Mouse (Mus musculus) neural tube, embryonic 15.5 days (tissue): ENCODE data around the gene Srp72. TPM values are rescaled to one million over a fixed set of nuclear protein-coding genes. Genes with fewer than 3 reads are reported as not detected.
"Not testable (repeated sequence)": the region's sequence is repeated elsewhere in the genome, so short reads cannot be mapped to it uniquely, and the experiment has no call there.

Experiments used
- ATAC-seq: fragments of 200-750 bp; cut with Nextera tagmentation; 2 replicates; pipeline ENCODE4 v1.8.0; 2017; ENCODE audit warnings: mild to moderate bottlenecking, moderate TSS enrichment, moderate library complexity; ENCODE audit not compliant: low FRiP score
- H3K27ac ChIP-seq: fragments of 300-500 bp; sonication (generic); replicated peaks from 2 replicates; pipeline ENCODE4 v1.5.1; 2015; ENCODE audit warnings: mild to moderate bottlenecking, inconsistent platforms
- H3K27me3 ChIP-seq: fragments of 300-500 bp; sonication (generic); replicated peaks from 2 replicates; pipeline ENCODE4 v1.6.1; 2015; ENCODE audit warnings: inconsistent platforms
- H3K36me3 ChIP-seq: fragments of 300-500 bp; sonication (generic); 2 replicates; pipeline ENCODE4 v1.6.1; 2015; ENCODE audit warnings: inconsistent platforms
- H3K4me1 ChIP-seq: fragments of 300-500 bp; sonication (generic); 2 replicates; pipeline ENCODE4 v1.6.1; 2015; ENCODE audit warnings: inconsistent platforms
- H3K4me2 ChIP-seq: fragments of 300-500 bp; sonication (generic); 2 replicates; pipeline ENCODE4 v1.6.1; 2015; ENCODE audit warnings: inconsistent platforms, mild to moderate bottlenecking, moderate library complexity
- H3K4me3 ChIP-seq: fragments of 300-500 bp; sonication (generic); replicated peaks from 2 replicates; pipeline ENCODE4 v1.5.1; 2015; ENCODE audit warnings: mild to moderate bottlenecking, inconsistent platforms
- H3K9ac ChIP-seq: fragments of 300-500 bp; sonication (generic); replicated peaks from 2 replicates; pipeline ENCODE4 v1.6.1; 2015; ENCODE audit warnings: mild to moderate bottlenecking, inconsistent platforms
- H3K9me3 ChIP-seq: fragments of 300-500 bp; sonication (generic); replicated peaks from 2 replicates; pipeline ENCODE4 v1.6.1; 2016; ENCODE audit warnings: inconsistent platforms
- WGBS: fragments of 180-500 bp; shearing (Covaris S2); methylation state at CpG from one replicate; pipeline ENCODE4 v1.1.7; 2015; ENCODE audit warnings: mixed read lengths; 5-methylcytosine and 5-hydroxymethylcytosine counted together
- polyA plus RNA-seq: library from polyadenylated mRNA; unstranded; fragments of >200 nt; fragmentation: Nextera tagmentation; extraction: Ambion mirVana; gene quantifications from 2 replicates; pipeline ENCODE4 v1.2.1, GENCODE M21; 2015

The Srp72 gene
- polyA plus RNA-seq, 1 experiment from 2014 or later: 87.2 TPM

DNA sequence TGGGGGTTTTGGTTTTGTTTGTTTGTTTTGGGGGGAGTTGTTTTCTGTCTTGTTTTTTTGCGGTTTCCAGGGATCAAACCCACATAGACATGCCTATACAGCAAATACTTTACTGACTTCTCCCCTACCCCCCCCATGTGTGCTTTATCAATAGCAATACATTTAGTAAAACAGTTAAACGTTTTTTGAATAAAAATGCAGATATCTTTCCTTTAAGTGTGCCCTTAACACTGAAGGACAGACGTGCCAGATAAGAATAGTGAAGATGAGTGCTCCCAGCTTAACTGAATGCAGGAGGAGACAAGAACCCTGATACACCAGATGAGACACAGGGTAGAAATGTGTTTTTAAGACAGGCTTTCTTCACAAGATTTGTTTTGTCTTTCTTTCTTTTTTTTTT is 36.6 kb downstream of the Srp72 start:
- Histone ChIP-seq H3K9ac (no peak overlapping the region), H3K27ac (no peak overlapping the region), H3K4me1 (peaks cover under 1% of the 10 kb centered on the region; the same call in 1 of the 2 replicates), H3K4me2 (no peak overlapping the region), H3K9me3 (no peaks in the 10 kb centered on the region), H3K27me3 (no peaks in the 10 kb centered on the region; the same call in 1 of the 2 replicates), H3K4me3 (no peak overlapping the region), H3K36me3 (no peaks in the 10 kb centered on the region)
- WGBS: 72% methylated on average over 3 of the region's 3 CpGs
- no peak for ATAC-seq

DNA sequence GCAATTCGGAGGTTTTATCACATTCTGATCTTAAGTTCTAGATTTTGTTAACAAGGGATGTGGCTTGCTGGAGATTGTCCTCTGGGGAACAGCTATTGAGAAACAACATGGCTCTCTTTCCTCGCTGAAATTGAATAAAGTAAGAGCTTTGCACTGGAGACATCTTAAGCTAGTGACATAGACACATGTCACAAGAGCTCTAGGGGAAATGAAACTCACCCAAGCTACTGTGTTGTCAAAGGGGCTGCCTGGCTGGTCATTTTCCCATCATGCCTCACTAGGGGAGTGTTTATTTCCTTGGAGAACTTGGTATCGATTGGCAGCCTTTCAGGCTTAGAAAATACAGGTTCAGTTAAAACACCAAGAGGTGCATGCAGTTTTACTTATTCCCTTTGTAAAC is 38.7 kb downstream of the Srp72 start:
- Histone ChIP-seq H3K9ac (no peak overlapping the region), H3K4me2 (no peak overlapping the region), H3K9me3 (no peaks in the 10 kb centered on the region), H3K4me1 (peaks cover 4% of the 10 kb centered on the region; the same call in 1 of the 2 replicates), H3K4me3 (no peak overlapping the region), H3K27me3 (no peaks in the 10 kb centered on the region; the same call in 1 of the 2 replicates), H3K27ac (no peak overlapping the region), H3K36me3 (no peaks in the 10 kb centered on the region)
- WGBS: 81% methylated on average over 3 of the region's 3 CpGs
- no peak for ATAC-seq

- peak; percentile 97 for ATAC-seq
- peaks cover 4% of the 10 kb centered on the region; the same call in 1 of the 2 replicates for H3K4me1 ChIP-seq
- no peaks in the 10 kb centered on the region; the same call in 1 of the 2 replicates for H3K27me3 ChIP-seq
- H3K9ac ChIP-seq: peak within 1 kb of the TSS; percentile 44; the same call in 1 of the 2 replicates
- H3K27ac ChIP-seq: no peak within 1 kb of the TSS
- no peaks in the 10 kb centered on the region for H3K9me3 ChIP-seq
- no peaks in the 10 kb centered on the region for H3K36me3 ChIP-seq
- peak within 1 kb of the TSS; percentile 91 for H3K4me2 ChIP-seq
- peak within 1 kb of the TSS; percentile 61 for H3K4me3 ChIP-seq
- 11% methylated on average over 57 of the region's 57 CpGs for WGBS
Measured at GRCm38 (mm10) chr5:77015544-77016482, 41.3 kb downstream of the Srp72 start, which contains the start of gene Thegl. Gene Thegl (plus strand): TSS chr5:77016023.

- 81% methylated on average over 3 of the region's 3 CpGs for WGBS
- Histone ChIP-seq H3K4me1 (no peaks in the 10 kb centered on the region), H3K9me3 (no peaks in the 10 kb centered on the region), H3K27me3 (no peaks in the 10 kb centered on the region), H3K27ac (no peak overlapping the region), H3K4me2 (no peak overlapping the region), H3K9ac (no peak overlapping the region), H3K36me3 (no peaks in the 10 kb centered on the region), H3K4me3 (no peak overlapping the region)
- no peak for ATAC-seq
Measured at GRCm38 (mm10) chr5:77028034-77028433, 53.6 kb downstream of the Srp72 start.

- ATAC-seq: no peak
- Histone ChIP-seq H3K27ac (no peak overlapping the region), H3K4me1 (no peaks in the 10 kb centered on the region), H3K36me3 (no peaks in the 10 kb centered on the region), H3K4me3 (no peak overlapping the region), H3K9ac (no peak overlapping the region), H3K4me2 (no peak overlapping the region), H3K9me3 (no peaks in the 10 kb centered on the region), H3K27me3 (no peaks in the 10 kb centered on the region)
- 78% methylated on average over 5 of the region's 5 CpGs for WGBS
Measured at GRCm38 (mm10) chr5:77029735-77030134, 55.3 kb downstream of the Srp72 start.

- H3K4me1 ChIP-seq, H3K4me2 ChIP-seq, H3K4me3 ChIP-seq, H3K9ac ChIP-seq, H3K27me3 ChIP-seq, H3K36me3 ChIP-seq, H3K9me3 ChIP-seq, H3K27ac ChIP-seq, ATAC-seq: not testable (repeated sequence)
Measured at GRCm38 (mm10) chr5:77035101-77035500, 60.6 kb downstream of the Srp72 start.

DNA sequence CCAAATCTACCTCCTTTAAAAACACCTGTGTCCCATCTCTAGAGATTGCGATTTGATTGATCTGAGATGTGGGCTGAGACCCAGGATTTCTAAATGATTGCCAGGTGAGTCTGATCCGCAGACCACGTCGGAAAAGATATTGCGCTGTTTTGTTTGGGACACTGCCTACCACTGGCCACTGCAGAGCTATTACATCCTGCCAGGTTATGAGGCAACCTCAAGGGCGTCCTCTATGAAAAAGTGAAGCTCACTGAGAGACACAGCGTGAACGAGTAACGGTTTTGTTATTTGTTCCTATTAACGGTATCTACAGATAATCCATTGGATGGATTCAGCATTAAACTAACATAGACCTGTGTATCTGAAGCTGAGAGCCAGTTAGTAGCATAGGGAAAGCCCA is 64.0 kb downstream of the Srp72 start:
- Histone ChIP-seq H3K4me3 (no peak overlapping the region), H3K4me2 (no peak overlapping the region), H3K9me3 (no peaks in the 10 kb centered on the region), H3K9ac (no peak overlapping the region), H3K27ac (no peak overlapping the region), H3K36me3 (no peaks in the 10 kb centered on the region), H3K27me3 (no peaks in the 10 kb centered on the region), H3K4me1 (no peaks in the 10 kb centered on the region)
- no peak for ATAC-seq
- WGBS: 87% methylated on average over 10 of the region's 10 CpGs

DNA sequence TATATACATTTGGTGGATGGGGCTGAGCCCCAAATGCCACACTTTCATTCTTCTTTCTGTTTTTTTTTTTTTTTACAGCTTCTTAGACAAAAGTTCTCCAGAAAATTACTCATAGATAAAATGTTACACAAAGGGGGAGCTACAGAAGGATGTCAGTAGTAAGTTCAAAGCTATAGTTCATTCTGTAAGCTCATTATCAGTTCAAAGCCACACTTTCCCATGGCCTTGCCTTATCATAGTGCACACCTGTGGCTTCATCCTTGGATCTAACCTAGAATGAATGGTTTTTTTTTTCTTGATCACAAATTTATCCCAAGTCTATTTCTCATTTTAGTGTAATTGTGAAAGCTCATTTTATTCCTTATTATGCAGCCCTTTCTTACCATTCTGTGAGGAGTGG is 64.9 kb downstream of the Srp72 start:
- Histone ChIP-seq H3K27me3 (no peaks in the 10 kb centered on the region), H3K27ac (no peak overlapping the region), H3K4me2 (no peak overlapping the region), H3K4me3 (no peak overlapping the region), H3K4me1 (no peaks in the 10 kb centered on the region), H3K9me3 (no peaks in the 10 kb centered on the region), H3K9ac (no peak overlapping the region), H3K36me3 (no peaks in the 10 kb centered on the region)
- ATAC-seq: no peak

GRCm38 (mm10) chr5:77044362-77044761 is 69.9 kb downstream of the Srp72 start:
- Histone ChIP-seq H3K9me3 (no peaks in the 10 kb centered on the region), H3K36me3 (no peaks in the 10 kb centered on the region), H3K27ac (no peak overlapping the region), H3K4me2 (no peak overlapping the region), H3K27me3 (no peaks in the 10 kb centered on the region), H3K9ac (no peak overlapping the region), H3K4me3 (no peak overlapping the region), H3K4me1 (no peaks in the 10 kb centered on the region)
- 46% methylated on average over 5 of the region's 5 CpGs for WGBS
- ATAC-seq: no peak

Other genes with a start within 250 kb of the Srp72 start
- 17.0 TPM in 2 replicates for gene Aasdh, start 69.2 kb upstream of the Srp72 start, polyA plus RNA-seq
- 165 and 201 TPM in 2 replicates for gene Paics, start 23.4 kb upstream of the Srp72 start, polyA plus RNA-seq
- 10.6 and 17.9 TPM in 2 replicates for gene Ppat, start 23.1 kb upstream of the Srp72 start, polyA plus RNA-seq
- gene Arl9, start 29.4 kb downstream of the Srp72 start, polyA plus RNA-seq: 0.42 TPM in 1 of 2 replicates, not detected in the other
- 0.60 and 0.75 TPM in 2 replicates for gene Thegl, start 41.3 kb downstream of the Srp72 start, polyA plus RNA-seq
- gene Hopx, start 140.4 kb downstream of the Srp72 start, polyA plus RNA-seq: 10.9 and 12.2 TPM in 2 replicates
- gene Spink2, start 236.8 kb downstream of the Srp72 start, polyA plus RNA-seq: 2.9 and 3.2 TPM in 2 replicates